Mouse (Mus musculus) kidney, embryonic 16.5 days (tissue): ENCODE results near the gene Gm49368. TPM values are rescaled to one million over a fixed set of nuclear protein-coding genes. Genes with fewer than 3 reads are reported as not detected.

Source experiments
- ATAC-seq: fragments of 200-750 bp; cut with Nextera tagmentation; 2 replicates; pipeline ENCODE4 v1.8.0; 2017; ENCODE audit warnings: moderate TSS enrichment; ENCODE audit not compliant: low FRiP score, low TSS enrichment
- H3K27ac ChIP-seq: fragments of 300-500 bp; sonication (generic); 2 replicates; pipeline ENCODE4 v1.5.1; 2014; ENCODE audit warnings: low read length
- H3K27me3 ChIP-seq: fragments of 300-500 bp; sonication (generic); 2 replicates; pipeline ENCODE4 v1.6.1; 2014; ENCODE audit warnings: low read length, control low read depth, mixed read lengths; ENCODE audit not compliant: insufficient read depth
- H3K36me3 ChIP-seq: fragments of 300-500 bp; sonication (generic); 2 replicates; pipeline ENCODE4 v1.6.1; 2014; ENCODE audit warnings: low read length, control low read depth, mixed read lengths; ENCODE audit not compliant: insufficient read depth
- H3K4me1 ChIP-seq: fragments of 300-500 bp; sonication (generic); 2 replicates; pipeline ENCODE4 v1.6.1; 2014; ENCODE audit warnings: low read length, control low read depth, mixed read lengths; ENCODE audit not compliant: insufficient read depth
- H3K4me2 ChIP-seq: fragments of 300-500 bp; sonication (generic); replicated peaks from 2 replicates; pipeline ENCODE4 v1.6.1; 2014; ENCODE audit warnings: low read depth, low read length
- H3K4me3 ChIP-seq: fragments of 300-500 bp; sonication (generic); 2 replicates; pipeline ENCODE4 v1.5.1; 2014; ENCODE audit warnings: mild to moderate bottlenecking, low read length
- H3K9ac ChIP-seq: fragments of 300-500 bp; sonication (generic); replicated peaks from 2 replicates; pipeline ENCODE4 v1.6.1; 2014; ENCODE audit warnings: low read length
- H3K9me3 ChIP-seq: fragments of 300-500 bp; sonication (generic); 2 replicates; pipeline ENCODE4 v1.6.1; 2016; ENCODE audit warnings: low read length, control low read depth
- WGBS: fragments of 180-500 bp; shearing (Covaris S2); extraction: QIAGEN DNeasy Blood & Tissue Kit; methylation state at CpG from one replicate; pipeline ENCODE4 v1.1.7; 2014; 5-methylcytosine and 5-hydroxymethylcytosine counted together
- polyA plus RNA-seq: library from polyadenylated mRNA; unstranded; fragments of >200 nt; fragmentation: Nextera tagmentation; extraction: Ambion mirVana; gene quantifications from 2 replicates; pipeline ENCODE4 v1.2.1, GENCODE M21; 2015

The Gm49368 gene
- polyA plus RNA-seq, 1 experiment from 2014 or later, result not detected

DNA sequence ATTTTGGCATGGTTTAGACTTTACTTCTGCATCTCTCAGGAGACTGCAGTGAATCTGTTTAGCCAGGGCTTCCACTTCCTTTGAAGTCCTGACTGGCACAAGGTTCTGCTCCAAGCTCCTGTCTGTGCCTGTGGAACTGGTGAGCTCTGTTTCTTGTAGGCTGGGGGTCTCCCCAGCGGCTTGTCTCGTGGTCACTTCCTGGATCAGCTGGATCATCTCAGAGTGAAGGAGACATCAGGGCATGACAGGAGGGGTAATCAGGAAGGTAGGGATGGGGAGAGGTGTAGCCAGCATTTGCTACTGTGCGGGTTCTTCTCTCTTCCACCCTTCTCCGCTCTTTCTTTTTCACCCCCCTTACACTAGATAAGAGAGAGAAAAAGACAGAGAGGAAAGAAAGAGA is 9.3 kb downstream of the Gm49368 start:
- H3K4me3 ChIP-seq, result no peak overlapping the region
- 66% methylated on average over 4 of the region's 4 CpGs for WGBS
- no peak for ATAC-seq
- H3K27me3 ChIP-seq, result no peaks in the 10 kb centered on the region
- no peaks in the 10 kb centered on the region for H3K4me1 ChIP-seq
- H3K36me3 ChIP-seq, result no peaks in the 10 kb centered on the region
- no peaks in the 10 kb centered on the region for H3K9me3 ChIP-seq
- no peak overlapping the region for H3K4me2 ChIP-seq
- H3K27ac ChIP-seq, result no peak overlapping the region
- H3K9ac ChIP-seq, result no peak overlapping the region

DNA sequence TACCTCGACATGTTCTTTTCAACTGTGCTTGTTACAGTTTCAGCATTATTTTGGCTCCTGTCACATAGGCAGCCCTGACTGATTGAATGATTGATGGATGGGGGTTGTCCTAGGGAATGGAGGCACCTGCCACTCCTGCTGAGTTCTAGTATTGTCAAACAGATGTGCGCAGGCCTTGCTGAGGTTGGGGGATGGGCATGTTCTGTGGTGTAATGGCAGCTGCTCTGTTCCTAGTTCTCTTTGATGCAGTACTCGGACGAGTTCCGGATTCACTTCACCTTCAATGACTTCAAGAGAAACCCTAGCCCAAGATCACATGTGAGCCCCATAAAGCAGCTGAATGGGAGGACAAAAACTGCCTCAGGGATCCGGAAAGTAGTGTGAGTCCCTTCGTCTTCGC is 17.5 kb downstream of the Gm49368 start:
- H3K4me3 ChIP-seq, result no peak overlapping the region
- ATAC-seq, result no peak
- 73% methylated on average over 8 of the region's 8 CpGs for WGBS

DNA sequence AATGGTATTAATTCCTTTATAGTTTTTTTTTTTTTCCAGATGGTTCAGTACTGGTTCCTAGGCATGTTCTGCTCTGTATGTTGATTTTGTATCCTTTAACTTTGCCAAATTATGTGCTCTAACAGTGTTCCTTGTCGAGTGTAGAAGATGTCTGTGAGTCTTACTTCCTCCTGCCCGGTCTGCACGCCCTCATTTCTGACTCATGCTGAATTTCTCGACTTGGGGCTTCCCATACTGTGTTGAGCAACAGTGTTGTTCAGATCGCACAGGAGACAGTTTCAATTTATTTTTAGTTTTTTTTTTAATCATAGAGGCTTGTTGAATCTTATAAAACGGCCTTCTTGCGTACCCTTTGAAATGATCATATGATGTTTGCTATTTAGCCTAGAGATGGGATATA is 26.7 kb downstream of the Gm49368 start:
- no peak overlapping the region for H3K4me3 ChIP-seq
- H3K4me1 ChIP-seq, result no peaks in the 10 kb centered on the region
- no peak for ATAC-seq
- no peak overlapping the region for H3K9ac ChIP-seq
- whole genome bisulfite sequencing, result 85% methylated on average over 7 of the region's 7 CpGs
- no peak overlapping the region for H3K4me2 ChIP-seq
- H3K27ac ChIP-seq, result no peak overlapping the region
- no peaks in the 10 kb centered on the region for H3K36me3 ChIP-seq
- H3K27me3 ChIP-seq, result no peaks in the 10 kb centered on the region
- no peaks in the 10 kb centered on the region for H3K9me3 ChIP-seq

More for the DNA sequence above, 17.5 kb downstream of the Gm49368 start:
- Histone ChIP-seq H3K36me3 (no peaks in the 10 kb centered on the region), H3K27me3 (no peaks in the 10 kb centered on the region), H3K9me3 (no peaks in the 10 kb centered on the region), H3K4me2 (no peak overlapping the region), H3K9ac (no peak overlapping the region), H3K4me1 (no peaks in the 10 kb centered on the region), H3K27ac (no peak overlapping the region)

DNA sequence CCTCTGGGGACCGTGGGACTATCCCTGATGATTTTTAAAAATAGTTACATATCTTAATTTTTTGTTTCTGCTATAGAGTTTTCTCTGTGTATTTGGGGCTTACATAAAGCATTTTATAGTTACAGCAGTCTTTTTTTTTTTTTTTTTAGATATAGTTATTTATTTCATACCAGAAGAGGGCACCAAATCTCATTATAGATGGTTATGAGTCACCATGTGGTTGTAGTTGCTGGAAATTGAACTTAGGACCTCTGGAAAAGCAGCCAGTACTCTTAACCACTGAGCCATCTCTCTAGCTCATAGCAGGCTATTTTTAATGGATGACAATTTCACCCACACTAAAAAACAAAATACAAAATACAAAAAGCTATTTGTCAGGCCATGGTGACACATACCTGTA is 35.7 kb downstream of the Gm49368 start:
- Histone ChIP-seq H3K9ac (no peak overlapping the region), H3K9me3 (no peaks in the 10 kb centered on the region), H3K4me3 (no peak overlapping the region), H3K27ac (no peak overlapping the region), H3K4me1 (no peaks in the 10 kb centered on the region), H3K36me3 (no peaks in the 10 kb centered on the region), H3K27me3 (no peaks in the 10 kb centered on the region), H3K4me2 (no peak overlapping the region)
- no peak for ATAC-seq
- WGBS, result 71% methylated on average over 1 of the region's 1 CpGs

DNA sequence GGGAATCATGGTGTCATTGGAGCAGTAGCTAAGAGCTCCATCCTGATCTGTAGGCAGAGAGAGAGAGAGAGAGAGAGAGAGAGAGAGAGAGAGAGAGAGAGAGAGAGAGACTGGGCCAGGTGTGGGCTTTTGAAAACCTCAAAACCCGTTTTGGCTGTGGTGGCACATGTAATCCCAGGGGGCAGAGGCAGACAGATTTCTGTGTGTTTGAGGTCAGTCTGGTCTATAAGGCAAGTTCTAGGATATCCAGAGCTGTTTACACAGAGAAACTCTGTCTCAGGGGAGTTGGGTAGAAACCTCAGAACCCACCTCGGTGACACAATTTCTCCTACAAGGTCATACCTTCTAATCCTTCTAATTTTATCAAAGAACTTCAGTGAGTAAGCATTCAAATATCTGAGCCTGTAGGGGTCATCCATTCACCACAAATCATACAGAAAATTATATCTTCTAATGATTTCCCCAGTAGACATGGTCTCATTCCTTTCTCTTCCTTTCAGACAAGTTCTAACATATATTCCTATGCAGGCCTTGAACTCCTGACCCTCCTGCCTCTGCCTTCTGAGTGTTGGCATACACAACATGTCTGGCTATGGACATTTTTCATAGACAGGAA is 38.4 kb downstream of the Gm49368 start:
- H3K27ac ChIP-seq, result no peak overlapping the region
- ATAC-seq, result no peak
- no peaks in the 10 kb centered on the region for H3K9me3 ChIP-seq
- H3K9ac ChIP-seq, result no peak overlapping the region
- no peak overlapping the region for H3K4me3 ChIP-seq
- no peaks in the 10 kb centered on the region for H3K27me3 ChIP-seq
- H3K36me3 ChIP-seq, result no peaks in the 10 kb centered on the region
- H3K4me2 ChIP-seq, result no peak overlapping the region
- H3K4me1 ChIP-seq, result no peaks in the 10 kb centered on the region
- WGBS, result 77% methylated on average over 2 of the region's 2 CpGs

DNA sequence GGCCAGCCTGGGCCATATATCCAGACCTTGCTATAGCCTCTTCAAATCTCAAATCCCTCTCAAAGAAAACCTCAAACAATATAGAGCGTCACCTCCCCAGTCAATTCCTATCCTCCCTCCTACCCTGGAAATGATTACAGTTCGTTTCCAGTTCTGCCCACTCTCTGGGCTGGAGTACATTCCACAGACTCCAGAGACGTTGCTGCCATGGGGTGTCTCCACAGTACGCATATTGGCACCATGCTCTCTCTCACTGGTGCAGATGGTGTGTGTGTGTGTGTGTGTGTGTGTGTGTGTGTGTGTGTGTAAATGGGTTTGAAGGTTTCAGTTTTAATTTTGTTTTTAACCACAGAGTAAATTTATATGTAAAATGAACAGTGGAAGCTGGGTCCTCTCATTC is 42.8 kb downstream of the Gm49368 start:
- Histone ChIP-seq H3K4me2 (no peak overlapping the region), H3K36me3 (no peaks in the 10 kb centered on the region), H3K4me3 (no peak overlapping the region), H3K9ac (no peak overlapping the region), H3K27ac (no peak overlapping the region), H3K9me3 (no peaks in the 10 kb centered on the region), H3K27me3 (no peaks in the 10 kb centered on the region), H3K4me1 (no peaks in the 10 kb centered on the region)
- no peak for ATAC-seq
- 59% methylated on average over 4 of the region's 4 CpGs for WGBS

DNA sequence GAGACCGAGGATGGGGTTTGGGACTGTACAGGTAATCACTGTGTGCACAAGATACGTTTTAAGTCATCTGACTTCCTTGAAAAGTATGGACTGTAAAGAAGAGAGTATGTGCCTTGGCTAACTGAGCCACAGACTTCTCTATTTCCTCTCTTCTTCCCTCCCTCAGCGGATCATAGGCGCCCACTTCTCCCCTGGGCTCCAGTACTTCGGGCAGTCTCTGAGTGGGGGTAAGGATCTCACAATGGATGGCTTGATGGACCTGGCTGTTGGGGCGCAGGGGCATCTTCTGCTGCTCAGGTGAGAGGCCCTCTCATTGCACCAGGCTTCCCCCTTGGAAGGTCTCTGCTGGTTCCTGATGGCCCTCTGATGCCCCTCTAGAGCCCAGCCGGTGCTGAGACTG is 45.0 kb downstream of the Gm49368 start:
- Histone ChIP-seq H3K4me3 (no peak overlapping the region), H3K9ac (no peak overlapping the region), H3K27ac (no peak overlapping the region), H3K4me2 (no peak overlapping the region), H3K27me3 (no peaks in the 10 kb centered on the region), H3K36me3 (no peaks in the 10 kb centered on the region), H3K9me3 (no peaks in the 10 kb centered on the region), H3K4me1 (no peaks in the 10 kb centered on the region)
- ATAC-seq, result no peak
- 86% methylated on average over 7 of the region's 7 CpGs for WGBS

DNA sequence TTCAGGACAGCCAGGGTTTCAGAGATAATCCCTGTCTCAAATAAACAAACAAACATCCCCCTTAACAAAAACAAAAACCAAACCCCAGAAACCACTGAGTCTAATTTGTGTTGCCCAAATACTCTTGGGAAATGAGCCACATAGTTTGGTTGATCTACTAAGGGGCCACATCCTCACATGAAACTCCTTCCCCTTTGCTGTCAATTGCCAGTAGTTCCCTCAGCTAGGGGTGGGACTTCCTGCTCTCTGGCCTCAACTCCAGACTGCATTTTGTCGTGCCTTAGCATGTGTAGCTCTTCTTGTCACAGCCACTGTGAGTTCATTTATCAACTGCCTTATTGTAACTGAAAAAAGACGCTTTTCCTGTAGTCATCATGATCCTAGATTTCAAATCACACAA is 47.8 kb downstream of the Gm49368 start:
- Histone ChIP-seq H3K9me3 (no peaks in the 10 kb centered on the region), H3K9ac (no peak overlapping the region), H3K4me3 (no peak overlapping the region), H3K4me1 (no peaks in the 10 kb centered on the region), H3K27me3 (no peaks in the 10 kb centered on the region), H3K4me2 (no peak overlapping the region), H3K27ac (no peak overlapping the region), H3K36me3 (no peaks in the 10 kb centered on the region)
- ATAC-seq, result no peak
- 60% methylated on average over 2 of the region's 2 CpGs for WGBS

DNA sequence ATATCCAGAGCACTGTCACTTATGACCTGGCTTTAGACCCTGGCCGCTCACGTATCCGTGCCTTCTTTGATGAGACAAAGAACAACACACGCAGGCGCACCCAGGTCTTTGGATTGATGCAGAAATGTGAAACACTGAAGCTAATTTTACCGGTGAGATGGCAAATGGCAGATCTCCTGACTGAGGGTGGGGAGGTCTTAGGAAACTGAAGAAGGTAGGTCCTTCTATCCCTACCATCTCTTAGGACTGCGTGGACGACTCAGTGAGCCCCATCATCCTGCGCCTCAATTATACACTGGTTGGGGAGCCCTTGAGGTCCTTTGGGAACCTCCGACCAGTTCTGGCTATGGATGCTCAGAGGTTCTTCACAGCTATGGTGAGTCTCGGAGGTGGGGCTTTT is 49.6 kb downstream of the Gm49368 start:
- Histone ChIP-seq H3K9me3 (no peaks in the 10 kb centered on the region), H3K27me3 (no peaks in the 10 kb centered on the region), H3K4me2 (no peak overlapping the region), H3K9ac (no peak overlapping the region), H3K4me3 (no peak overlapping the region), H3K4me1 (no peaks in the 10 kb centered on the region), H3K36me3 (no peaks in the 10 kb centered on the region), H3K27ac (no peak overlapping the region)
- no peak for ATAC-seq
- 89% methylated on average over 11 of the region's 11 CpGs for WGBS

DNA sequence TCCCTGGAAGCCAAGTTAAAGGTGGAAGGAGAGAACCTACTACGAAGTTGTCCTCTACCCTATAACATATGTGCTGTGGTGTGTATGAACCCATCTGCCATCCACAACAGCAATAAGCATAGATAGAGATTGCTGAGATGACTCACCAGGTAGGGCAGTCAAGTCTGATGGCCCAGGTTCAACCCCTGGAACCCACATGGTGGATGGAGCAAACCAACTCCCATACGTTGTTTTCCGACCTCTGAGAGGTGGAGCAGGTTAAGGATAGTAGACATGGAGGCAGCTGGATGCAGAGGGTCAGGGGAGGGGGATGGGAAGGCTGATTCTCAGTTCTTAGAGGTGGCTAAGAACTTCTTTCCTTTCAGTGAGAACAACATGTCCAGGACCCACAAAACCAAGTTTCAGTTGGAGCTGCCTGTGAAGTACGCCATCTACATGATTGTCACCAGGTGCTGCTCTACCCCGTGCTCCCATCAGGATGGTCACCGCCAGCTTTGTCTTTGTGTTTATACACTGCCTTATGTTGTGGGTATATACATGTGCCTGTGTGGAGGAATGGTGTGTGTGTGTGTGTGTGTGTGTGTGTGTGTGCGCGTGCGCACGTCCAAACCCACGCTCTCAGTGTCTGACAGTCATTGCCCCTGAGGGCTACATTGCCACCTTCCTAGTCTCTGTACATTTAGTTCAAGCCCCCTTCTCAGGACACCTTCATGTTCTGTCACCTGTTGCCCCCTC is 52.1 kb downstream of the Gm49368 start:
- Histone ChIP-seq H3K36me3 (no peaks in the 10 kb centered on the region), H3K4me3 (no peak overlapping the region), H3K9me3 (no peaks in the 10 kb centered on the region), H3K9ac (no peak overlapping the region), H3K27ac (no peak overlapping the region), H3K4me1 (no peaks in the 10 kb centered on the region), H3K4me2 (no peak overlapping the region), H3K27me3 (no peaks in the 10 kb centered on the region)
- ATAC-seq, result no peak
- 95% methylated on average over 11 of the region's 11 CpGs for WGBS
